Mouse (Mus musculus): Measurements from ENCODE around the gene Tmem63b. TPM values are rescaled to one million over a fixed set of nuclear protein-coding genes. Genes with fewer than 3 reads are reported as not detected.

Tmem63b gene
- polyA plus RNA-seq, 1 experiment from 2014 or later = 8.6 TPM

DNA sequence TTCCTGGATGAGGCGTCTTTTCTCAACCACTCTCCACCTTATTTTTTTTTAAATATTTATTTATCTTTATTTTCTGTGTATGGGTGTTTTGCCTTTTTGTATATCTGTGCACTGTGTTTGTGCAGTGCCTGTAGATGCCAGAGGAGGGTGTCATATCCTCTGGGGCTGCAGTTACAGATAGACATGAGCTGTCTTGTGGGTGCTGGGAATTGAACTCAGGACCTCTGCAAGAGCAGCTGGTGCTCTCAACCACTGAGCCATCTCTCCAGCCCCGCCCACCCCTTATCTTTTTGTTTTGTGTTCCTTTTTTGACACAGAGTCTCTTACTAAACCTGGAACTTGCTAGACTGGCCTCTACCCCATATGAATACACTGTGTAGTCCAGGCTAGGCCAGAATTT lies 40.8 kb upstream of the Tmem63b start:
- Histone ChIP-seq H3K27ac (replicated peaks) (0 out of 2 replicates have a peak overlapping the region, but pooled peaks have one; percentile 1), H3K4me2 (no peak overlapping the region), H3K4me1 (replicated peaks) (peaks cover 45% of the 10 kb centered on the region), H3K9me3 (replicated peaks) (no peaks in the 10 kb centered on the region), H3K27me3 (peaks cover 31% of the 10 kb centered on the region), H3K9ac (no peak overlapping the region), H3K4me3 (replicated peaks) (no peak overlapping the region), H3K36me3 (replicated peaks) (no peaks in the 10 kb centered on the region)
- ATAC-seq (ENCODE audit: insufficient read depth) = no peak
- WGBS (ENCODE audit: insufficient replicate concordance) = 50% methylated on average over 2 of the region's 2 CpGs

DNA sequence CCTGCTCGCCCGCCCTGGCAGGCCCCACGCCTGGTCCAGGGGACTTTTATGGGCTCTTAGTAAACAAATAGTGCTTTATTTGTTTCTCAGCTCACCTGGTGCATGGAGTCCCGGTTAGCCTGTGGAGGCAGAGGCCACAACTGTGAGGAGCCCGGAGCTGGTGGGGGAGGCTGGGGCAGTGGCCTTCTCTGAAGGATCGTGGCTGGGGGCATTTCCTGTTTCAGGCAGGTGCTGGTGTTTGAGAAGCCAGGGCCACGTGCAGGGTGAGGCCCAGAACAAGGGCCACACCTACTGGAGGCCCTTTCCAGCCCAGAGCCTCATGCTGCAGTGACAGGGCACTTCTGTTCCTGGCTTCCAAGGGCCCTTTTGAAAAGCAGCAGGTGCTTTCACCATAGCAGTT lies 39.5 kb upstream of the Tmem63b start:
- Histone ChIP-seq H3K4me1 (replicated peaks) (peaks cover 45% of the 10 kb centered on the region), H3K27ac (replicated peaks) (peak overlapping the region; percentile 76), H3K9me3 (replicated peaks) (no peaks in the 10 kb centered on the region), H3K4me2 (peak overlapping the region; percentile 46), H3K9ac (peak overlapping the region; percentile 28; the same call in 1 of the 2 replicates), H3K27me3 (peaks cover 19% of the 10 kb centered on the region), H3K36me3 (replicated peaks) (no peaks in the 10 kb centered on the region), H3K4me3 (replicated peaks) (0 out of 2 replicates have a peak overlapping the region, but pooled peaks have one; percentile 4)
- ATAC-seq (ENCODE audit: insufficient read depth) = peak; percentile 79
- 26% methylated on average over 7 of the region's 7 CpGs for WGBS (ENCODE audit: insufficient replicate concordance)

- no peaks in the 10 kb centered on the region for H3K36me3 ChIP-seq (replicated peaks)
- no peak overlapping the region for H3K9ac ChIP-seq
- 84% methylated on average over 10 of the region's 10 CpGs for WGBS (ENCODE audit: insufficient replicate concordance)
- no peak overlapping the region for H3K27ac ChIP-seq (replicated peaks)
- peaks cover 10% of the 10 kb centered on the region; the same call in 1 of the 2 replicates for H3K27me3 ChIP-seq
- peak overlapping the region; percentile 69; the same call in 1 of the 2 replicates for H3K4me2 ChIP-seq
- H3K4me3 ChIP-seq (replicated peaks) = no peak overlapping the region
- ATAC-seq (ENCODE audit: insufficient read depth) = no peak
- peaks cover 45% of the 10 kb centered on the region for H3K4me1 ChIP-seq (replicated peaks)
- H3K9me3 ChIP-seq (replicated peaks) = no peaks in the 10 kb centered on the region
These were observed 37.8 kb upstream of the Tmem63b start for GRCm38 (mm10) chr17:45724574-45724921.

- Histone ChIP-seq H3K9me3 (replicated peaks) (no peaks in the 10 kb centered on the region), H3K36me3 (replicated peaks) (no peaks in the 10 kb centered on the region), H3K4me1 (replicated peaks) (peaks cover 45% of the 10 kb centered on the region), H3K27me3 (peaks cover 10% of the 10 kb centered on the region; the same call in 1 of the 2 replicates), H3K9ac (peak overlapping the region; percentile 38; the same call in 1 of the 2 replicates), H3K4me3 (replicated peaks) (peak overlapping the region; percentile 46), H3K27ac (replicated peaks) (no peak overlapping the region), H3K4me2 (peak overlapping the region; percentile 69)
- ATAC-seq (ENCODE audit: insufficient read depth) = no peak
- WGBS (ENCODE audit: insufficient replicate concordance) = 6% methylated on average over 25 of the region's 25 CpGs
These were observed 37.2 kb upstream of the Tmem63b start for GRCm38 (mm10) chr17:45723732-45724573.

DNA sequence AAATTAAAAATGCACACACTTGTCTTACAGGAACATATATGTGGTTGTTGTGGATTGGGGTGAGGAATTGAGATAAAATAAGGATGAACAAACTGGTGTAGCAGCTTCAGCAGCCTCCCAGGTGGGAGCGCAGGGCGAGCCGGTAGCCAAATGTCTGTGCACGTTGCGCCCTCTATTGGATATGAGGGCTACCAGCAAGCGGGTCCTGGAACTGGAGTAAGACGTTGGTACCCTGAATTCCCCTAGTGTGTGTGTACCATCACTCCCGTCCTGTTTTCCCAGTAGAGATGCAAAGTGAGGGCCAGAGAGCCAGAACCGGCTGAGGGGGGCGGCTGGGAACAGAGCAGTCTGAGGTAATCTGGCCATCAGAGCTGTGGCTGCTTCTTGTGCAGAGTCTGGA lies 31.6 kb upstream of the Tmem63b start:
- Histone ChIP-seq H3K9ac (no peak overlapping the region), H3K4me1 (replicated peaks) (peaks cover 3% of the 10 kb centered on the region; the same call in 1 of the 2 replicates), H3K9me3 (replicated peaks) (no peaks in the 10 kb centered on the region), H3K4me2 (no peak overlapping the region), H3K27me3 (peaks cover 11% of the 10 kb centered on the region; the same call in 1 of the 2 replicates), H3K27ac (replicated peaks) (no peak overlapping the region), H3K36me3 (replicated peaks) (no peaks in the 10 kb centered on the region), H3K4me3 (replicated peaks) (no peak overlapping the region)
- ATAC-seq (ENCODE audit: insufficient read depth) = no peak
- 5% methylated on average over 10 of the region's 10 CpGs for WGBS (ENCODE audit: insufficient replicate concordance)

- WGBS (ENCODE audit: insufficient replicate concordance) = 18% methylated on average over 3 of the region's 3 CpGs
- no peak for ATAC-seq (ENCODE audit: insufficient read depth)
These were observed 24.8 kb upstream of the Tmem63b start for GRCm38 (mm10) chr17:45711525-45711924.

DNA sequence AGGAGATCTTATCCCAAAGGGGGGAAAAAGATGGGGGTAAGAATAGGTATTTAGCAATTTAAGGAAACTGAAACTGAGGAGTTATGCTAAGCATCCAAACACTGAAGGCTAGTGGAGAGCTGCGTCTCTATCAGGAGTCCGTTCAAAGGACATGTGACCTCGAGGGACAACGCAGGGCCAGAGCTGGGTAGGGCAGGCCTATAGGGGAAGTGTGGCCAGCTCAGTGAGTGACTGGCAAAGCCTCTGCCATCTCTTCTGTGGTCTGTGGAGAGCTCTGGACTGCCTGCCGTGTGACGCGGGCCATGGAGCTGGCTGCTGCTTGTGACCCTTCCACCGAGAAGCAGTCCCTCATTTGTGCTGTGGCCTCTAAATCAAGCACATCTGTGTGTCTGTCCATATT lies 23.7 kb upstream of the Tmem63b start:
- ATAC-seq (ENCODE audit: insufficient read depth) = no peak
- H3K9me3 ChIP-seq (replicated peaks) = no peaks in the 10 kb centered on the region
- H3K36me3 ChIP-seq (replicated peaks) = no peaks in the 10 kb centered on the region
- no peak overlapping the region for H3K9ac ChIP-seq
- WGBS (ENCODE audit: insufficient replicate concordance) = 52% methylated on average over 8 of the region's 8 CpGs
- H3K27me3 ChIP-seq = no peaks in the 10 kb centered on the region
- H3K4me1 ChIP-seq (replicated peaks) = no peaks in the 10 kb centered on the region
- no peak overlapping the region for H3K27ac ChIP-seq (replicated peaks)
- no peak overlapping the region for H3K4me3 ChIP-seq (replicated peaks)
- no peak overlapping the region for H3K4me2 ChIP-seq

More at GRCm38 (mm10) chr17:45711525-45711924, 24.8 kb upstream of the Tmem63b start:
- no peak overlapping the region for H3K4me3 ChIP-seq (replicated peaks)
- no peak overlapping the region for H3K9ac ChIP-seq
- H3K9me3 ChIP-seq (replicated peaks) = no peaks in the 10 kb centered on the region
- H3K36me3 ChIP-seq (replicated peaks) = no peaks in the 10 kb centered on the region
- no peak overlapping the region for H3K4me2 ChIP-seq
- 0 out of 2 replicates have a peak, but pooled peaks cover under 1% of the 10 kb centered on the region for H3K27me3 ChIP-seq
- H3K27ac ChIP-seq (replicated peaks) = no peak overlapping the region
- no peaks in the 10 kb centered on the region for H3K4me1 ChIP-seq (replicated peaks)

DNA sequence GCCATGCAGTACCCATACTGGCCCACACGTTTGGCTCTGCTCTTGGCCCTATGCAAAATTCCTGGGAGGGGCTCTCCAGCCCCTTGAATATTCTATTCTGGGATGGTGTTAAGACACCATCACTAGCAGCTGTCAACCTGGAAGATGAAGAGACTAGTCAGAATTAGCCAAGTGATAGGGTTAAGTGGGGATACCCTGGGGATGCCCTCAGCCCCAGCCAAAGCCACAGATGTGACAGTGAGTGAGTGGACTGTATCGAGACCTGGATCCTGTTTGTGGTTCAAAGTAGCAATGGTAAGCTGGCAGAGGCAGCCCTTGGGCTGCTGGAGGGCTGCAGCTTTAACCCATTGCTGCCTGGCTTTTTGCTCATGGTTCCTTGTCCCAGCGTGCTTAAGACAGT lies 23.1 kb upstream of the Tmem63b start:
- Histone ChIP-seq H3K4me3 (replicated peaks) (no peak overlapping the region), H3K9me3 (replicated peaks) (no peaks in the 10 kb centered on the region), H3K27ac (replicated peaks) (no peak overlapping the region), H3K27me3 (no peaks in the 10 kb centered on the region), H3K4me2 (no peak overlapping the region), H3K4me1 (replicated peaks) (no peaks in the 10 kb centered on the region; the same call in 1 of the 2 replicates), H3K9ac (no peak overlapping the region), H3K36me3 (replicated peaks) (no peaks in the 10 kb centered on the region)
- 28% methylated on average over 3 of the region's 3 CpGs for WGBS (ENCODE audit: insufficient replicate concordance)
- no peak for ATAC-seq (ENCODE audit: insufficient read depth)

GRCm38 (mm10) chr17:45708179-45708578 lies 21.5 kb upstream of the Tmem63b start:
- H3K27me3 ChIP-seq = no peaks in the 10 kb centered on the region
- H3K4me1 ChIP-seq (replicated peaks) = peaks cover 3% of the 10 kb centered on the region
- no peak overlapping the region for H3K4me3 ChIP-seq (replicated peaks)
- ATAC-seq (ENCODE audit: insufficient read depth) = no peak
- no peaks in the 10 kb centered on the region for H3K9me3 ChIP-seq (replicated peaks)
- no peaks in the 10 kb centered on the region for H3K36me3 ChIP-seq (replicated peaks)
- H3K9ac ChIP-seq = no peak overlapping the region
- H3K4me2 ChIP-seq = no peak overlapping the region
- 68% methylated on average over 8 of the region's 8 CpGs for WGBS (ENCODE audit: insufficient replicate concordance)
- no peak overlapping the region for H3K27ac ChIP-seq (replicated peaks)

- H3K4me1 ChIP-seq (replicated peaks) = peaks cover 11% of the 10 kb centered on the region
- no peak for ATAC-seq (ENCODE audit: insufficient read depth)
- no peaks in the 10 kb centered on the region for H3K27me3 ChIP-seq
- no peaks in the 10 kb centered on the region for H3K36me3 ChIP-seq (replicated peaks)
- H3K4me3 ChIP-seq (replicated peaks) = no peak overlapping the region
- WGBS (ENCODE audit: insufficient replicate concordance) = 29% methylated on average over 3 of the region's 3 CpGs
- H3K4me2 ChIP-seq = no peak overlapping the region
- no peaks in the 10 kb centered on the region for H3K9me3 ChIP-seq (replicated peaks)
- no peak overlapping the region for H3K9ac ChIP-seq
- H3K27ac ChIP-seq (replicated peaks) = no peak overlapping the region
These were observed 20.7 kb upstream of the Tmem63b start for GRCm38 (mm10) chr17:45707376-45707775.

DNA sequence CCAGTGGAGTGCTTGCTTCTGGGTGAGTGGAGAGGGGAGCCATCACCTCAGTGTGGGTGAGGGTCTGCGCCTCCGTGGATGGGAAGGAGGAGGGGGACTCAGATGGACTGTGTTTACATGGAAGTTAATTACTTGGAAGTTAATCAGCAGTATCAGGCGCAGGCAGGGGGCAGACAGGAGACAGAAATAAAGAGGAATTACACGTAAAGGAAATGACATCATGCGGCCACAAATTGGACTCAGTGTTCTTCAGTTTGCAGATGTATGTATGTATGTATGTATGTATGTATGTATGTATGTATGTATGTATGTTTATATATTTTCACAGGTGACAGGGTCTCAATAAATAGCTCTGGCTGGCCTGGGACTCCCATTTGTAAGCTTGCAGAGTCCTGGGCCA lies 20.1 kb upstream of the Tmem63b start:
- no peaks in the 10 kb centered on the region for H3K27me3 ChIP-seq
- H3K9me3 ChIP-seq (replicated peaks) = no peaks in the 10 kb centered on the region
- no peak overlapping the region for H3K4me2 ChIP-seq
- H3K9ac ChIP-seq = no peak overlapping the region
- no peak for ATAC-seq (ENCODE audit: insufficient read depth)
- H3K27ac ChIP-seq (replicated peaks) = no peak overlapping the region
- H3K36me3 ChIP-seq (replicated peaks) = no peaks in the 10 kb centered on the region
- 26% methylated on average over 5 of the region's 5 CpGs for WGBS (ENCODE audit: insufficient replicate concordance)
- no peak overlapping the region for H3K4me3 ChIP-seq (replicated peaks)
- peaks cover 17% of the 10 kb centered on the region for H3K4me1 ChIP-seq (replicated peaks)
